Mouse (Mus musculus) cortical plate, adult 2 months (tissue): ENCODE data around the gene Tmem210.

Experiments used
- CTCF ChIP-seq: fragments of 200-500 bp; IDR thresholded peaks from 2 replicates; pipeline ENCODE4 v1.5.1; 2011; ENCODE audit warnings: mild to moderate bottlenecking, control low read depth, low read length; ENCODE audit not compliant: insufficient read depth; ENCODE audit errors: extremely low read depth
- POLR2A ChIP-seq: fragments of 200-500 bp; IDR thresholded peaks from 2 replicates; pipeline ENCODE4 v1.6.1; 2011; ENCODE audit warnings: mild to moderate bottlenecking, low read length, control low read depth; ENCODE audit not compliant: insufficient read depth; ENCODE audit errors: extremely low read depth

- TF ChIP-seq CTCF (no peak), POLR2A (no peak)
Observed at GRCm38 (mm10) chr2:25298046-25298445, 10.1 kb downstream of the Tmem210 start.
